Mouse (Mus musculus): ENCODE measurements around the gene Dtx2.
"Not testable (repeated sequence)": the region's sequence is repeated elsewhere in the genome, so short reads cannot be mapped to it uniquely, and the experiment has no call there.

Gene Dtx2

DNA sequence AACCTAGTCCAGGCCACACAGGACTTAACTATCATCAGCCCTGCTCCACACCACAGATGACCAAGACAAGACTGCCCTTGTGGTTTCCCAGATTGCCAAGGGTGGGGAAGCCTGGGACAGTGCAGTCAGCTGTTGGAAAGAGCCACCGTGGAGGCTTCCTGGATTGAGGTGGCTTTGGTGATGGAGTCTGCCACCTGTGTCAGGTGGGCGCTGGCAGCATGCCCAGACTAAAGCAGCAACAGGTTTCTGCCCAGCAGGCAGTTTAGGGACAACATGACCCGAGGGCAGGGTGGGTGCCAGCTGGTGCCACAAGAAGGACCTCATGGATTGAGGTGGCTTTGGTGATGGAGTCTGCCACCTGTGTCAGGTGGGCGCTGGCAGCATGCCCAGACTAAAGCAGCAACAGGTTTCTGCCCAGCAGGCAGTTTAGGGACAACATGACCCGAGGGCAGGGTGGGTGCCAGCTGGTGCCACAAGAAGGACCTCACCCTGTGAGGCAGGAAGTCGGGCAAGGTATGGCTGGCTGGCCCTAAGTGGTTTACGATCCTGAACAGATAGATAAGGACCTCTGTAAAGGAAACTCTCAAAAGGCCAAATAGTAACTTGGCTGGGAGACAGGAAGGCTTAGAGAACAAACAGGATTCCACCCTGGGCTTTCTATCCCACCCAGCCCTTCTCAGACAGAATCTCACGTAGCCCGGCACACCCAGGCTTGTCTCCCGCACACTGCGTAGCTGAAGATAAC lies 72.0 kb downstream of the Dtx2 start:
- DNase-seq (ENCODE audit: low spot score), result not testable (repeated sequence)

DNA sequence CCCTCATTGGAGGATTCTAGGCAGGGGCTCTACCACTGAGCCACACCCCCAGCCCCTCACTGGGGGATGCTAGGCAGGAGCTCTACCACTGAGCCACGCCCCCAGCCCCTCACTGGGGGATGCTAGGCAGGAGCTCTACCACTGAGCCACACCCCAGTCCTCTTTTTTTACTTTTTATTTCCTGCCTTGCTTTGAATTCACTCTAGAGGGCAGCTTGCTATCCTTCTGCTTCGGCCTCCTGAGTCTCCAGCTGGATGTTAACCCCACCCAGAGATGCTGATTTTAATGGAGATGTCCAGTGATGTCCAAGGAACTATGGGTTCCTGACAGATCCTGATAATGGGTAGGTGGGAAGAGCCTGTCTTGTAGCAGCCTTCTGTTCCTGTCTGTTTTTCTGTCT lies 74.8 kb downstream of the Dtx2 start:
- DNase-seq (ENCODE audit: low spot score), result no peak

DNA sequence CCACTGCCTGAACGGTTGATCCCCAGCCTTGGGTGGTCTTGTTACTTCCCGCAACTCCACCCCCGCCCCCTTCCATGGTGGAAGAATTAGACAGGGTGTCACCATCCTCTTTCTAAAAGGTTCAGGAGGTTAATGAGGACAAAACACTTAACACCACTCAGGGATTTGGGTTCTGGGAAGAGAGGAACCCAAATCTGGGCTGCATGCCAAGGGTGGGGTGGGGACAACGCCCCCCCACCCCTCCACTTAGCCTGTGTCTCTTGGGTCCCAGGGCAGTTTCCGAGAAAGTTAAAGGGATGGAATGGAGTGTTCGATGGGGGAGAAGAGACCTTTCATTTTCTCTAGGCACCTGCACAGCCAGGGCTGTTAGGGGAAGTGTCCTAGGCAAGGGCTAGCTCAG lies 78.5 kb downstream of the Dtx2 start:
- no peak for DNase-seq (ENCODE audit: low spot score)

DNA sequence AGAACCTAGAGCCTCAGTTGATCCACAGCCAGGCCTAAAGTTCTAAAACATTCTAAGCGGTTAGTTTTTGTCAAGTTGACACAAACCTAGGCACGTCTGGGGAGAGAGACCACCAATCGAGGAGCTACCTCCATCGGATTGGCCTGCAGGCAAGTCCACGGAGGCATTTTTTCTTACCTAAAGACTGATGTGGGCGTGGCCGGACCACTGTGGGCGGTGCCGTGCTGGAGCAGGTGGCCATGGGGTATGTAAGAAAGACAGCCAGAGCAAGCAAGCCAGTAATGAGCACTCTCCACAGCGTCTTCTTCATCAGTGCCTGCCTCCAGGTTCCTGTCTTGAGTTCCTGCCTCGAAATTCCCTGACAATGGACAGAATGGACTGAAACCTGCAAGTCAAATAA lies 78.9 kb downstream of the Dtx2 start:
- DNase-seq (ENCODE audit: low spot score), result no peak

DNA sequence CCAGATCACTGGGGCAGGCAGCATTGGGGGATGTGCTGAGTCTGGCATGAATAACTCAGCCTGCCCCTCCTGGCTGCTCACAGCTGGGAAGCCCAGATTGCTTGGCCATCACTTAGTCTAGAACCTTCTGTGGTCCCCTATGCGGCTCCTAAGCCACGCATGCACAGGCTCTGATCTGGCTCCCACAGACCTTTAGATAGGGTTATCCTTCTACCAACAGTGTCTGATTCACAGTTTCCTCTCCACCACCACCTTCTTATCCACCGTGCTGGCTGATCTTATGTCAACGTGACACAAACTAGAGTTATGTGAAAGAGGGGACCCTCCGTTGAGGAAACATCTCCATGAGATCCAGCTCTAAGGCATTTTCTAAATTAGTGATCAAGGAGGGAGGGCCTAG lies 80.5 kb downstream of the Dtx2 start:
- DNase-seq (ENCODE audit: low spot score), result no peak

DNA sequence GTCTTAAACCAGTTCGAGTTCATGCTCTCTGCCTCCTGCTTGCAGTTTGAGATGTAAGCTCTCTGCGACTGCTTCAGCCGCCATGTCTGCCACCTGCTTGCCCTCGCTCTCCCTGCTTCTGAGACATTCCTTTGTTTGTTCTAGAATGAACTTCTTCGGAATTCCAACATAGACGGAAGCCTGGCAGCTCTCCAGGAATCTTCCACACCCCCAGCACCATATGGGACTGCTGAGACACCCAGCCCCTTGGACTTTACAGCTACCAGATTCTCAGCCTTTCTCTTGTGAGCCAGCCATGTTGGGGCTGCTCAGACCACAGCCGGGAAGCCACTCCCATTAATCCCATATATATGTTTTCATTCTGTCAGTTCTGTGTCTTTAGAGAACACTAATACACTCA lies 81.7 kb downstream of the Dtx2 start:
- no peak for DNase-seq (ENCODE audit: low spot score)

DNA sequence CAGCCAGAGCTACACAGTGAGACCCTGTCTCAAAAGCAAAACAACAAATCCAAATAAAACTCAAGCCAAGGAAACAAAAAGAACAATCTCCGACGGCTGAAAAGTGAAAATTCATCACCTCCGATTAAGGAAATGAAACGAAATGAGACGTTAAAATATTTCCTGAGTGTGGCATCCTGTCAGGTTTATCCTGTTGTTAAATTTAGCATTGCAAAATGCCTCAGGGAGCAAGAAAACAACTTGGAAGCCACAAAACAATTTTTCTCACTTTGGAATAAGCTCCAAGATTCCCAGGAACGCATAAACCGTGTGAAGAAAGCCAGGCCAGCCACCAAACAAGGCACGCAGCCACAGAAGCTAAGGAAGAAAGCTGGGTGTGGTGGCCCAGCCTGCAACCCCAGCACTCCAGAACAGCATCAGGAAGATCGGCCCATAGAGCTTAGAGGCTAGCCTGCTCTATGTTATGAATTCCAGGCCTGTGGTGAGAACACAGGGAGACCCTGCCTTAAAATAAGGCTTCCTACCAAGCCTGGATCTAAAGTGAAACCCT lies 82.5 kb downstream of the Dtx2 start:
- DNase-seq (ENCODE audit: low spot score), result no peak

DNA sequence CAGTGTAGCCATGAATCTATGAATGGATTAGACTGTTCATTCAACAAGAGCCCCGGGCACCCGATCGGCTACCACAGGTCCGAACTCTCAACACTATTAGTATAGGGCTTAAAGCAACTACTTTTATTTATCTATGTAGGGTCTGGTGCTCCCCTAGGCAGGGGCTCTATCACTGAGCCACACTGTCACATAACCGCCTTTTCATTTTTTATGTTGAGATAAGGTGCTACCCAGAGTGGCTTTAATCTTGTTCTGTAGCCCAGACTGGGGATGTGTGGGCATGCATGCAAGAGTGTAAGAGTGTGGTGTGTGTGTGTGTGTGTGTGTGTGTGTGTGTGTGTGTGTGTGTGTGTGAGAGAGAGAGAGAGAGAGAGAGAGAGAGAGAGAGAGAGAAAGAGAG lies 83.5 kb downstream of the Dtx2 start:
- DNase-seq (ENCODE audit: low spot score), result no peak

DNA sequence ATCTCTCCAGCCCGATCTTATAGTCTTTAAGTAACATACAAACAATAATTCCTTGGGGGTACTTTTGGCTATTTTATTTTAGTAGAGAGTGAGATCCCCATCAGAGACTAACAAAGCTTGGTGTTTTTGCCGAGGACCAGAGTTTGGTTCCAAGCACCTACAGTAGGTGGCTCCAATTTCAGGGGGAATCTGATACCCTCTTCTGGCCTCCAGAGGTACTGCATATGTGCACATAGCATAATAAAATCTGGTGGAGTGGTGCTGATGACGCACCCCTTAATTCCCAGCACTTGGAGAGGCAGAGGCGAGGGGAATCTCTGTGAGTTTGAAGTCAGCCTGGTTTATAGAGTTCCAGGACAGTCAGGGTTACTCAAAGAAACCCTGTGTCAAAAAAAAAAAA lies 87.7 kb downstream of the Dtx2 start:
- no peak for DNase-seq (ENCODE audit: low spot score)

All from embryo, embryonic 10 days (tissue).